Mouse (Mus musculus): ENCODE data around the gene Rab11fip2. TPM values are rescaled to one million over a fixed set of nuclear protein-coding genes. Genes with fewer than 3 reads are reported as not detected.

The Rab11fip2 gene
- polyA plus RNA-seq, 1 experiment from 2014 or later = 13.1 TPM

- no peaks in the 10 kb centered on the region for H3K9me3 ChIP-seq (ENCODE audit: control insufficient read depth, low read length)
- no peak overlapping the region for H3K4me2 ChIP-seq (replicated peaks)
- no peaks in the 10 kb centered on the region for H3K27me3 ChIP-seq (ENCODE audit: control insufficient read depth, insufficient read depth, low read length)
- no peak for ATAC-seq (ENCODE audit: low FRiP score)
- DNase-seq (ENCODE audit: low spot score) = no peak
- 86% methylated on average over 2 of the region's 2 CpGs for WGBS
- no peaks in the 10 kb centered on the region for H3K36me3 ChIP-seq (replicated peaks; ENCODE audit: control insufficient read depth, insufficient read depth)
- H3K9ac ChIP-seq = no peak overlapping the region
- H3K4me3 ChIP-seq (replicated peaks; ENCODE audit: low read length) = no peak overlapping the region
- no peak overlapping the region for H3K27ac ChIP-seq
- no peaks in the 10 kb centered on the region for H3K4me1 ChIP-seq (replicated peaks; ENCODE audit: control insufficient read depth, insufficient read depth, low read length)
These were observed 58.2 kb downstream of the Rab11fip2 start for GRCm38 (mm10) chr19:59885301-59885700.

- 90% methylated on average over 2 of the region's 2 CpGs for WGBS
- H3K36me3 ChIP-seq (replicated peaks; ENCODE audit: control insufficient read depth, insufficient read depth) = no peaks in the 10 kb centered on the region
- no peaks in the 10 kb centered on the region for H3K4me1 ChIP-seq (replicated peaks; ENCODE audit: control insufficient read depth, insufficient read depth, low read length)
- no peak overlapping the region for H3K27ac ChIP-seq
- H3K9ac ChIP-seq = no peak overlapping the region
- H3K4me2 ChIP-seq (replicated peaks) = no peak overlapping the region
- no peak for DNase-seq (ENCODE audit: low spot score)
- ATAC-seq (ENCODE audit: low FRiP score) = no peak
- H3K9me3 ChIP-seq (ENCODE audit: control insufficient read depth, low read length) = no peaks in the 10 kb centered on the region
- H3K27me3 ChIP-seq (ENCODE audit: control insufficient read depth, insufficient read depth, low read length) = no peaks in the 10 kb centered on the region
- no peak overlapping the region for H3K4me3 ChIP-seq (replicated peaks; ENCODE audit: low read length)
These were observed 66.2 kb downstream of the Rab11fip2 start for GRCm38 (mm10) chr19:59877238-59877637.

GRCm38 (mm10) chr19:59866666-59867065, 76.8 kb downstream of the Rab11fip2 start:
- H3K9ac ChIP-seq = no peak overlapping the region
- H3K36me3 ChIP-seq (replicated peaks; ENCODE audit: control insufficient read depth, insufficient read depth) = no peaks in the 10 kb centered on the region
- H3K4me2 ChIP-seq (replicated peaks) = no peak overlapping the region
- ATAC-seq (ENCODE audit: low FRiP score) = no peak
- DNase-seq (ENCODE audit: low spot score) = no peak
- no peak overlapping the region for H3K4me3 ChIP-seq (replicated peaks; ENCODE audit: low read length)
- H3K27me3 ChIP-seq (ENCODE audit: control insufficient read depth, insufficient read depth, low read length) = no peaks in the 10 kb centered on the region
- no peak overlapping the region for H3K27ac ChIP-seq
- 73% methylated on average over 9 of the region's 9 CpGs for WGBS
- H3K9me3 ChIP-seq (ENCODE audit: control insufficient read depth, low read length) = no peaks in the 10 kb centered on the region
- H3K4me1 ChIP-seq (replicated peaks; ENCODE audit: control insufficient read depth, insufficient read depth, low read length) = no peaks in the 10 kb centered on the region

- H3K4me2 ChIP-seq (replicated peaks) = no peak overlapping the region
- no peaks in the 10 kb centered on the region for H3K4me1 ChIP-seq (replicated peaks; ENCODE audit: control insufficient read depth, insufficient read depth, low read length)
- ATAC-seq (ENCODE audit: low FRiP score) (no peak), DNase-seq (ENCODE audit: low spot score) (no peak)
- no peaks in the 10 kb centered on the region for H3K9me3 ChIP-seq (ENCODE audit: control insufficient read depth, low read length)
- no peak overlapping the region for H3K4me3 ChIP-seq (replicated peaks; ENCODE audit: low read length)
- H3K27me3 ChIP-seq (ENCODE audit: control insufficient read depth, insufficient read depth, low read length) = no peaks in the 10 kb centered on the region
- H3K36me3 ChIP-seq (replicated peaks; ENCODE audit: control insufficient read depth, insufficient read depth) = no peaks in the 10 kb centered on the region
- no peak overlapping the region for H3K9ac ChIP-seq
- H3K27ac ChIP-seq = no peak overlapping the region
These were observed 81.0 kb downstream of the Rab11fip2 start for GRCm38 (mm10) chr19:59862423-59862822.

- DNase-seq (ENCODE audit: low spot score) = no peak
- Histone ChIP-seq H3K4me2 (replicated peaks) (no peak overlapping the region), H3K4me1 (replicated peaks; ENCODE audit: control insufficient read depth, insufficient read depth, low read length) (no peaks in the 10 kb centered on the region), H3K9me3 (ENCODE audit: control insufficient read depth, low read length) (no peaks in the 10 kb centered on the region), H3K9ac (no peak overlapping the region), H3K27me3 (ENCODE audit: control insufficient read depth, insufficient read depth, low read length) (no peaks in the 10 kb centered on the region), H3K4me3 (replicated peaks; ENCODE audit: low read length) (no peak overlapping the region), H3K36me3 (replicated peaks; ENCODE audit: control insufficient read depth, insufficient read depth) (no peaks in the 10 kb centered on the region), H3K27ac (no peak overlapping the region)
- no peak for ATAC-seq (ENCODE audit: low FRiP score)
- 66% methylated on average over 3 of the region's 3 CpGs for WGBS
These were observed 82.7 kb downstream of the Rab11fip2 start for GRCm38 (mm10) chr19:59860799-59861198.

- WGBS = 80% methylated on average over 3 of the region's 3 CpGs
These were observed 90.4 kb downstream of the Rab11fip2 start for GRCm38 (mm10) chr19:59853061-59853460.

More at GRCm38 (mm10) chr19:59853061-59853460, 90.4 kb downstream of the Rab11fip2 start:
- ATAC-seq (ENCODE audit: low FRiP score) (no peak), DNase-seq (ENCODE audit: low spot score) (no peak)
- no peaks in the 10 kb centered on the region for H3K36me3 ChIP-seq (replicated peaks; ENCODE audit: control insufficient read depth, insufficient read depth)
- H3K4me1 ChIP-seq (replicated peaks; ENCODE audit: control insufficient read depth, insufficient read depth, low read length) = no peaks in the 10 kb centered on the region
- H3K9ac ChIP-seq = no peak overlapping the region
- H3K9me3 ChIP-seq (ENCODE audit: control insufficient read depth, low read length) = no peaks in the 10 kb centered on the region
- no peak overlapping the region for H3K27ac ChIP-seq
- H3K4me3 ChIP-seq (replicated peaks; ENCODE audit: low read length) = no peak overlapping the region
- H3K4me2 ChIP-seq (replicated peaks) = no peak overlapping the region
- H3K27me3 ChIP-seq (ENCODE audit: control insufficient read depth, insufficient read depth, low read length) = no peaks in the 10 kb centered on the region
